Mouse (Mus musculus) neural tube, embryonic 11.5 days (tissue): ENCODE results near the gene Itga9. TPM values are rescaled to one million over a fixed set of nuclear protein-coding genes. Genes with fewer than 3 reads are reported as not detected.

ENCODE experiments used
- ATAC-seq: fragments of 200-750 bp; cut with Nextera tagmentation; 2 replicates; pipeline ENCODE4 v1.8.0; 2017; ENCODE audit warnings: moderate number of reproducible peaks, mild to moderate bottlenecking, moderate TSS enrichment, moderate library complexity; ENCODE audit not compliant: insufficient read depth, low FRiP score, low TSS enrichment
- DNase-seq: peaks from one replicate; pipeline ENCODE4 v3.0.0-alpha.2; 2015; ENCODE audit warnings: low spot score
- H3K27ac ChIP-seq: fragments of 300-500 bp; sonication (generic); 2 replicates; pipeline ENCODE4 v1.5.1; 2014; ENCODE audit warnings: low read depth, mild to moderate bottlenecking, low read length
- H3K27me3 ChIP-seq: fragments of 300-500 bp; sonication (generic); 2 replicates; pipeline ENCODE4 v1.6.1; 2014; ENCODE audit warnings: mild to moderate bottlenecking, low read length, mixed read lengths; ENCODE audit not compliant: control insufficient read depth, insufficient read depth
- H3K36me3 ChIP-seq: fragments of 300-500 bp; sonication (generic); 2 replicates; pipeline ENCODE4 v1.6.1; 2014; ENCODE audit warnings: mild to moderate bottlenecking, low read length, moderate library complexity, mixed read lengths; ENCODE audit not compliant: control insufficient read depth, insufficient read depth
- H3K4me1 ChIP-seq: fragments of 300-500 bp; sonication (generic); 2 replicates; pipeline ENCODE4 v1.6.1; 2014; ENCODE audit warnings: low read length, mixed read lengths; ENCODE audit not compliant: control insufficient read depth, insufficient read depth
- H3K4me2 ChIP-seq: fragments of 300-500 bp; sonication (generic); 2 replicates; pipeline ENCODE4 v1.6.1; 2014; ENCODE audit warnings: low read depth, mild to moderate bottlenecking, moderate library complexity
- H3K4me3 ChIP-seq: fragments of 300-500 bp; sonication (generic); 2 replicates; pipeline ENCODE4 v1.5.1; 2014; ENCODE audit warnings: low read depth, low read length
- H3K9ac ChIP-seq: fragments of 300-500 bp; sonication (generic); 2 replicates; pipeline ENCODE4 v1.6.1; 2014; ENCODE audit warnings: mild to moderate bottlenecking, low read length
- H3K9me3 ChIP-seq: fragments of 300-500 bp; sonication (generic); 2 replicates; pipeline ENCODE4 v1.6.1; 2016; ENCODE audit warnings: low read length; ENCODE audit not compliant: control insufficient read depth
- WGBS: fragments of 180-500 bp; shearing (Covaris S2); extraction: QIAGEN DNeasy Blood & Tissue Kit; methylation state at CpG from one replicate; pipeline ENCODE4 v1.1.7; 2014; 5-methylcytosine and 5-hydroxymethylcytosine counted together
- polyA plus RNA-seq: library from polyadenylated mRNA; unstranded; fragments of >200 nt; fragmentation: Nextera tagmentation; extraction: Ambion mirVana; gene quantifications from 2 replicates; pipeline ENCODE4 v1.2.1, GENCODE M21; 2014

Gene Itga9
- polyA plus RNA-seq, 1 experiment from 2014 or later = 8.2 TPM

- Histone ChIP-seq H3K4me3 (no peak overlapping the region), H3K9ac (no peak overlapping the region), H3K27ac (no peak overlapping the region), H3K9me3 (no peaks in the 10 kb centered on the region), H3K27me3 (no peaks in the 10 kb centered on the region), H3K36me3 (no peaks in the 10 kb centered on the region), H3K4me1 (no peaks in the 10 kb centered on the region), H3K4me2 (no peak overlapping the region)
- WGBS = 88% methylated on average over 10 of the region's 10 CpGs
- no peak for DNase-seq
- no peak for ATAC-seq
These were observed 270.4 kb downstream of the Itga9 start for GRCm38 (mm10) chr9:118876902-118877301.

- H3K27ac ChIP-seq = no peak overlapping the region
- no peak overlapping the region for H3K4me2 ChIP-seq
- no peaks in the 10 kb centered on the region for H3K4me1 ChIP-seq
- DNase-seq = no peak
- H3K9ac ChIP-seq = no peak overlapping the region
- WGBS = 81% methylated on average over 7 of the region's 7 CpGs
- no peak overlapping the region for H3K4me3 ChIP-seq
- H3K36me3 ChIP-seq = no peaks in the 10 kb centered on the region
- H3K9me3 ChIP-seq = no peaks in the 10 kb centered on the region
- no peak for ATAC-seq
- no peaks in the 10 kb centered on the region for H3K27me3 ChIP-seq
These were observed 271.0 kb downstream of the Itga9 start for GRCm38 (mm10) chr9:118877365-118878008.

- no peaks in the 10 kb centered on the region for H3K36me3 ChIP-seq
- DNase-seq = no peak
- H3K4me3 ChIP-seq = no peak overlapping the region
- no peak for ATAC-seq
- H3K4me1 ChIP-seq = no peaks in the 10 kb centered on the region
- H3K9ac ChIP-seq = no peak overlapping the region
- H3K9me3 ChIP-seq = no peaks in the 10 kb centered on the region
- H3K4me2 ChIP-seq = no peak overlapping the region
- WGBS = 91% methylated on average over 11 of the region's 11 CpGs
- H3K27ac ChIP-seq = no peak overlapping the region
- no peaks in the 10 kb centered on the region for H3K27me3 ChIP-seq
These were observed 272.1 kb downstream of the Itga9 start for GRCm38 (mm10) chr9:118878596-118878995.

GRCm38 (mm10) chr9:118881281-118881945 is 274.9 kb downstream of the Itga9 start:
- H3K9ac ChIP-seq = no peak overlapping the region
- H3K4me3 ChIP-seq = no peak overlapping the region
- no peak overlapping the region for H3K4me2 ChIP-seq
- no peak overlapping the region for H3K27ac ChIP-seq
- DNase-seq (no peak), ATAC-seq (no peak)
- H3K36me3 ChIP-seq = no peaks in the 10 kb centered on the region
- no peaks in the 10 kb centered on the region for H3K9me3 ChIP-seq
- no peaks in the 10 kb centered on the region for H3K27me3 ChIP-seq
- 74% methylated on average over 7 of the region's 7 CpGs for WGBS
- no peaks in the 10 kb centered on the region for H3K4me1 ChIP-seq

- Histone ChIP-seq H3K4me3 (no peak overlapping the region), H3K9ac (no peak overlapping the region), H3K27me3 (no peaks in the 10 kb centered on the region), H3K4me1 (no peaks in the 10 kb centered on the region), H3K27ac (no peak overlapping the region), H3K4me2 (no peak overlapping the region), H3K9me3 (no peaks in the 10 kb centered on the region), H3K36me3 (no peaks in the 10 kb centered on the region)
- 90% methylated on average over 6 of the region's 6 CpGs for WGBS
- ATAC-seq = no peak
- no peak for DNase-seq
These were observed 275.4 kb downstream of the Itga9 start for GRCm38 (mm10) chr9:118881946-118882284.

GRCm38 (mm10) chr9:118883150-118883549 is 276.7 kb downstream of the Itga9 start:
- no peaks in the 10 kb centered on the region for H3K27me3 ChIP-seq
- WGBS = 92% methylated on average over 7 of the region's 7 CpGs
- no peak for ATAC-seq
- no peak overlapping the region for H3K4me3 ChIP-seq
- no peak overlapping the region for H3K27ac ChIP-seq
- no peaks in the 10 kb centered on the region for H3K9me3 ChIP-seq
- no peak overlapping the region for H3K9ac ChIP-seq
- H3K4me2 ChIP-seq = no peak overlapping the region
- H3K36me3 ChIP-seq = no peaks in the 10 kb centered on the region
- DNase-seq = no peak
- H3K4me1 ChIP-seq = no peaks in the 10 kb centered on the region

GRCm38 (mm10) chr9:118885785-118886184 is 279.3 kb downstream of the Itga9 start:
- Histone ChIP-seq H3K4me2 (no peak overlapping the region), H3K27ac (no peak overlapping the region), H3K9me3 (no peaks in the 10 kb centered on the region), H3K4me1 (no peaks in the 10 kb centered on the region; the same call in 1 of the 2 replicates), H3K36me3 (no peaks in the 10 kb centered on the region), H3K27me3 (no peaks in the 10 kb centered on the region), H3K9ac (no peak overlapping the region), H3K4me3 (no peak overlapping the region)
- WGBS = 81% methylated on average over 6 of the region's 6 CpGs
- ATAC-seq (no peak), DNase-seq (no peak)

GRCm38 (mm10) chr9:118887201-118887600 is 280.7 kb downstream of the Itga9 start:
- Histone ChIP-seq H3K27ac (no peak overlapping the region), H3K36me3 (no peaks in the 10 kb centered on the region), H3K4me1 (no peaks in the 10 kb centered on the region; the same call in 1 of the 2 replicates), H3K9ac (no peak overlapping the region), H3K27me3 (no peaks in the 10 kb centered on the region), H3K9me3 (no peaks in the 10 kb centered on the region), H3K4me3 (no peak overlapping the region), H3K4me2 (no peak overlapping the region)
- no peak for DNase-seq
- 87% methylated on average over 7 of the region's 7 CpGs for WGBS
- no peak for ATAC-seq

GRCm38 (mm10) chr9:118887734-118888133 is 281.2 kb downstream of the Itga9 start:
- no peak overlapping the region for H3K4me2 ChIP-seq
- 92% methylated on average over 8 of the region's 8 CpGs for WGBS
- H3K9me3 ChIP-seq = no peaks in the 10 kb centered on the region
- H3K27ac ChIP-seq = no peak overlapping the region
- ATAC-seq (no peak), DNase-seq (no peak)
- no peaks in the 10 kb centered on the region for H3K36me3 ChIP-seq
- no peak overlapping the region for H3K9ac ChIP-seq
- no peak overlapping the region for H3K4me3 ChIP-seq
- H3K27me3 ChIP-seq = no peaks in the 10 kb centered on the region
- no peaks in the 10 kb centered on the region; the same call in 1 of the 2 replicates for H3K4me1 ChIP-seq
